Mouse (Mus musculus) left cerebral cortex, adult 2 months (tissue): ENCODE data around the gene Trim17. TPM values are rescaled to one million over a fixed set of nuclear protein-coding genes. Genes with fewer than 3 reads are reported as not detected.

ENCODE experiments used
- DNase-seq, 2 experiments: peaks; one replicate each; pipeline ENCODE4 v3.0.0; 2021 to 2022; ENCODE audit warnings: low spot score in 2 of 2, mixed read lengths in 1 of 2; ENCODE audit errors: extremely low spot score in 1 of 2
- H3K27ac ChIP-seq: fragments of 200-600 bp; 2 replicates; pipeline ENCODE4 v1.8.1; 2022
- H3K4me3 ChIP-seq: fragments of 200-600 bp; 2 replicates; pipeline ENCODE4 v1.8.1; 2022
- CTCF ChIP-seq: fragments of 200-600 bp; IDR thresholded peaks from 2 replicates; pipeline ENCODE4 v1.8.1; 2022; ENCODE audit warnings: antibody characterized with exemption, mild to moderate bottlenecking, moderate library complexity
- intact Hi-C: fragments of 180-260 bp; cut with DNase I; formaldehyde crosslinking; loops from one replicate; pipeline ENCODE4 v1.15.1; 2025
- microRNA-seq, 2 experiments: library from miRNA; unstranded; fragments of <30 nt; microRNA quantifications; one replicate each; pipeline ENCODE4 v1.2.0; 2021
- total RNA-seq, 2 experiments: library from RNA; stranded (reverse); gene quantifications; 2 replicates each; pipeline ENCODE4 v1.2.3; 2021

Gene Trim17
- total RNA-seq, 2 experiments from 2014 or later, result 4.8 to 4.9 TPM

DNA sequence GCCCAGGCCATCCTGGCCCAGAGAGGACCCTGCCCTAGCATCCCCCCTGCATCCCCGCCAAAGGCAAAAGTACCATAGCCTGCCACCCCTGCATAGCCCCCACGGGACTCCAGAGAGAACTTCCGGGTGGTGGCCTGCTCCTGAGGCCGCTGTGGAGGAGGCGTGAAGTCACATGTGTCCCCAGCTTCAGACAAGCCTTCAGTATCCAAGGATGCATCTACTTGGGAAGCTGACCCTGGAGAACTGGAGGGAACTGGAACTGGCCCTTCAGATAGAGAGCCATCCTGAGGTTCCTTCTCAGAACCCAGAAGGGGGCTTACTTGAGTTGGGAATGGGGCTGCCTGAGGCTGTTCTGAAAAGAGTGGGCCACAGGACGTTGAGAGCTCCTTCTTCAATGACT, 45.3 kb downstream of the Trim17 start:
- no peak overlapping the region for H3K4me3 ChIP-seq
- DNase-seq, result no peak
- intact Hi-C loops, result no loop called here

GRCm38 (mm10) chr11:59000635-59001034, 46.1 kb downstream of the Trim17 start:
- intact Hi-C loops, result no loop called here
- Histone ChIP-seq H3K27ac (no peak overlapping the region), H3K4me3 (no peak overlapping the region)
- DNase-seq, result peak in 1 of 2 experiments; percentile 41
- no peak for TF ChIP-seq CTCF

More for the DNA sequence above, 45.3 kb downstream of the Trim17 start:
- no peak for TF ChIP-seq CTCF
- H3K27ac ChIP-seq, result no peak overlapping the region; the same call in 1 of the 2 replicates

DNA sequence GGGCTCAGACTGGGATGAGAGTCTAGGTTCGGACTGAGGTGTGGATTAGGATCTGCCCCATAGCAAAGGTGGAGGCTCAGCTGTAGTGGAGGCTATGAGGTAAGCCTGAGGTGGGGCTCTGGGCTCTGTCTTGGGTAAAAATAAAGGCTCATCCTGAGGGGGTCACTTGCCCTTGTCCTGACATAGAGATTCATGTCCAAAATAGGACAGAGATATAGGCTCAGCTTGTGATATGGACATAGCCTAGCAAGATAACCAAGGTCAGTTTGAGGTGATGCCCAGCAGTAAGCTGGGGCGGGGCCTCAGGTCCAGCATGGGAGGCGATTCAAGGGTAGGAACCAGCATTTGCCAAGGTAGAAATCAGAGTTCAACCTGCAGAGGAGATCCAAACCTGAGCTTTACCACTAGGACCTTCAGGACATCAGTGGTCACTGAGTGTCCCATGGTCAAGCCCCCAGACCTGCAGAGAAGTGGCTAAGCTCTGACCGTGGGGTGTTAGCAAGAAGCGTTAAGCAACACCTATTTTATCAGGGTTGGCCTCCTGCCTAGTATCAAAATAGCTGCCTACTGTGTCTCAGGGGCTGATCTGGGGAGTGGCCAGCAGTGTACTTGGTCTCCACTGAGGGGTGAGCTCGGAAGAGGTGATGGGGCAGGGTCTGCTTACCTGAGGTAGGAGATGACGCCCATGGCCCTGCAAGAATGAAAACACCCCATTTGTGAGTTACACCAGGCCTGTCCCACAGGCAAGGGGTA, 48.0 kb downstream of the Trim17 start:
- DNase-seq, result no peak
- no peak for TF ChIP-seq CTCF
- H3K4me3 ChIP-seq, result no peak overlapping the region
- H3K27ac ChIP-seq, result no peak overlapping the region
- intact Hi-C loops, result no loop called here

DNA sequence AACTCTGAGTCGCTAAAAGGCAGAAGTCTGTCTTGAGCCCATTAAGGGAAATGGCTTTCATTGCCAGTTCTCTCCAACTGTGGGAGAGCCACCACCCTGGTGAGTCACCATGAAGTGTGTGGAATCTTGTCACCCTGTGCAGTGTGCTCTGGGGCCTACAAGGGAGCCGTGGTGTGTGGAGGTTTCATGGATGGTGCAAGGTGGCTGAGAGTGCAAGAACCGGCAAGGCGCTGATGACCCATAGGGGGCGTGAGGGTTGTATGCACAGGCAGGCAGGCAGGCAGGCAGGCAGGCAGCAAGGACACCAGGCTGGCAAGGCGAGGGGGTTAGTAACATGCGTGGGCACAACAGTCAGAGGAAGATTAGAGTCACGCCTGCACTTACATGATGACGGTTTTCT, 60.6 kb downstream of the Trim17 start:
- Histone ChIP-seq H3K4me3 (no peak overlapping the region), H3K27ac (no peak overlapping the region)
- DNase-seq, result peak; percentile 42 to 50
- intact Hi-C loops, result no loop called here
- TF ChIP-seq CTCF, result peak; percentile 27

Small RNAs within 50 kb of the gene (microRNA-seq; reads per million reads assigned to microRNA genes)
- 0 reads per million in 2 experiments for gene Gm44313

Other genes with a start within 250 kb of the Trim17 start
- not detected for gene Olfr318, start 230.7 kb upstream of the Trim17 start, total RNA-seq
- gene Olfr317, start 215.5 kb upstream of the Trim17 start, total RNA-seq, result under 1 TPM in 1 of 2 experiments, not detected in 1; 0.23 TPM
- gene Olfr316, start 202.0 kb upstream of the Trim17 start, total RNA-seq, result 1 to 10 TPM; 1.2 to 1.4 TPM
- not detected for gene Olfr315, start 181.5 kb upstream of the Trim17 start, total RNA-seq
- not detected for gene Olfr314, start 171.7 kb upstream of the Trim17 start, total RNA-seq
- 1 to 10 TPM; 1.4 to 3.5 TPM for gene Fam183b, start 152.7 kb upstream of the Trim17 start, total RNA-seq
- not detected for gene Olfr313, start 139.7 kb upstream of the Trim17 start, total RNA-seq
- under 1 TPM in 1 of 2 experiments, not detected in 1; 0.09 TPM for gene Olfr312, start 125.4 kb upstream of the Trim17 start, total RNA-seq
- under 1 TPM in 1 of 2 experiments, not detected in 1; 0.26 TPM for gene Olfr311, start 115.4 kb upstream of the Trim17 start, total RNA-seq
- 10 to 100 TPM; 17.3 to 20.2 TPM for gene Gm12258, start 107.5 kb upstream of the Trim17 start, total RNA-seq
- 10 to 100 TPM; 10.9 to 11.5 TPM for gene 2810021J22Rik, start 87.5 kb upstream of the Trim17 start, total RNA-seq
- gene Zfp39, start 50.5 kb upstream of the Trim17 start, total RNA-seq, result 1 to 10 TPM; 8.2 to 9.0 TPM
- gene Btnl10, start 36.8 kb upstream of the Trim17 start, total RNA-seq, result not detected
- gene Rnf187, start 15.8 kb upstream of the Trim17 start, total RNA-seq, result 100 to 1,000 TPM; 445 to 469 TPM
- gene Hist3h2ba, start 5.8 kb upstream of the Trim17 start, total RNA-seq, result 10 to 100 TPM; 88.5 to 98.9 TPM
- 10 to 100 TPM; 55.5 to 59.1 TPM for gene Hist3h2a, start within 50 bp of the Trim17 start, total RNA-seq
- 10 to 100 TPM; 25.6 to 26.1 TPM for gene Trim11, start 23.4 kb downstream of the Trim17 start, total RNA-seq
- gene Obscn, start 181.7 kb downstream of the Trim17 start, total RNA-seq, result 1 to 10 TPM; 1.5 to 1.9 TPM
- 1 to 10 TPM; 7.4 to 7.8 TPM for gene Iba57, start 209.1 kb downstream of the Trim17 start, total RNA-seq
- 1 to 10 TPM; 7.4 to 8.0 TPM for gene Gjc2, start 228.5 kb downstream of the Trim17 start, total RNA-seq
- gene Guk1, start 237.5 kb downstream of the Trim17 start, total RNA-seq, result 100 to 1,000 TPM; 135 TPM
- gene Mrpl55, start 247.8 kb downstream of the Trim17 start, total RNA-seq, result 10 to 100 TPM; 33.8 to 33.9 TPM